Mouse (Mus musculus) spleen, adult 2 months (tissue): ENCODE results near the gene Pamr1. TPM values are rescaled to one million over a fixed set of nuclear protein-coding genes. Genes with fewer than 3 reads are reported as not detected.

Experiments
- DNase-seq, 2 experiments: peaks; one replicate each; pipeline versions ENCODE4 v3.0.0 to v3.0.0-alpha.2; 2012 to 2021; ENCODE audit warnings: low spot score in 2 of 2, low read depth in 1 of 2
- H3K27ac ChIP-seq: fragments of 200-500 bp; 2 replicates; pipeline ENCODE4 v1.5.1; 2012; ENCODE audit warnings: low read length, inconsistent platforms; ENCODE audit not compliant: insufficient read depth
- H3K27me3 ChIP-seq: fragments of 200-500 bp; 2 replicates; pipeline ENCODE4 v1.6.1; 2012; ENCODE audit warnings: mild to moderate bottlenecking, moderate library complexity, low read length, inconsistent platforms; ENCODE audit not compliant: control insufficient read depth, insufficient read depth
- H3K36me3 ChIP-seq: fragments of 200-500 bp; 2 replicates; pipeline ENCODE4 v1.6.1; 2012; ENCODE audit warnings: mild to moderate bottlenecking, low read length, inconsistent platforms; ENCODE audit not compliant: control insufficient read depth, insufficient read depth
- H3K4me1 ChIP-seq: fragments of 200-500 bp; 2 replicates; pipeline ENCODE4 v1.6.1; 2011; ENCODE audit warnings: inconsistent platforms; ENCODE audit not compliant: control insufficient read depth, insufficient read depth, insufficient read length
- H3K4me3 ChIP-seq: fragments of 200-500 bp; 2 replicates; pipeline ENCODE4 v1.5.1; 2011; ENCODE audit warnings: mild to moderate bottlenecking, inconsistent platforms; ENCODE audit not compliant: insufficient read depth, insufficient read length; ENCODE audit errors: extremely low read depth
- CTCF ChIP-seq: fragments of 200-500 bp; IDR thresholded peaks from 2 replicates; pipeline ENCODE4 v1.5.1; 2011; ENCODE audit warnings: mild to moderate bottlenecking, inconsistent platforms; ENCODE audit not compliant: insufficient read depth, insufficient read length, insufficient replicate concordance; ENCODE audit errors: extremely low read depth
- POLR2A ChIP-seq: fragments of 200-500 bp; IDR thresholded peaks from 2 replicates; pipeline ENCODE4 v1.6.1; 2011; ENCODE audit warnings: low read depth, low read length, inconsistent platforms
- WGBS: fragments of 180-500 bp; shearing (Covaris S2); methylation state at CpG from one replicate; pipeline ENCODE4 v1.1.7; 2018; 5-methylcytosine and 5-hydroxymethylcytosine counted together
- polyA plus RNA-seq: library from polyadenylated mRNA; depleted of rRNA; stranded (reverse); fragments of >200 nt; gene quantifications from 2 replicates; pipeline ENCODE4 v1.2.3, GENCODE M21; 2012

The Pamr1 gene
- polyA plus RNA-seq, 1 experiment, result 0.48 TPM

- Histone ChIP-seq H3K27ac (no peak overlapping the region), H3K27me3 (peaks cover 14% of the 10 kb centered on the region), H3K4me3 (no peak overlapping the region), H3K36me3 (no peaks in the 10 kb centered on the region), H3K4me1 (peaks cover 5% of the 10 kb centered on the region; the same call in 1 of the 2 replicates)
- DNase-seq, result no peak
- TF ChIP-seq POLR2A (no peak), CTCF (no peak)
- WGBS, result 8% methylated on average over 10 of the region's 10 CpGs
Observed at GRCm38 (mm10) chr2:102659521-102659830, 109.7 kb downstream of the Pamr1 start.

- Histone ChIP-seq H3K4me3 (no peak overlapping the region), H3K27me3 (peaks cover 14% of the 10 kb centered on the region), H3K27ac (no peak overlapping the region), H3K4me1 (peaks cover 5% of the 10 kb centered on the region; the same call in 1 of the 2 replicates), H3K36me3 (no peaks in the 10 kb centered on the region)
- TF ChIP-seq POLR2A (no peak), CTCF (no peak)
- WGBS, result 51% methylated on average over 2 of the region's 2 CpGs
- DNase-seq, result no peak
Observed at GRCm38 (mm10) chr2:102661052-102661451, 111.2 kb downstream of the Pamr1 start.

DNA sequence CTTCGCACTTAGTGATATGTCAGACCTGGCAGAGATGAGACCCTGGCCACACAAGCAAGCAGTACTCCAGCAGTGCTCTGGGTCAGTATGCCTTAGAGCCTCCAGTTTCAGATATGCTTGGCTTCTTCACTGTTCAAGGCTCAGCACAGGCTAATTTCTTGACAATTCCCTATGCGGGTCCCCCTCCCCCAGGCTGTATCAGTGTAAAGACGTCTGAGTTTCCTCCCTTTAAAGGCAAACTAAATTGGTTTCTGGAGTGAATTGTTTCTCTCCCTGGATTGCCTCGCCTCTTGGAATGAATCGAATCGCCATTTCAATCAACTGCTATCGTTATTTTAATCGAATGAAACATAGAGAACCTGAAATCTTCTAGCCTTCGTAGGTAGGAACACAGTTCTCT is 113.1 kb downstream of the Pamr1 start:
- TF ChIP-seq POLR2A (no peak), CTCF (no peak)
- peaks cover 12% of the 10 kb centered on the region for H3K27me3 ChIP-seq
- no peak for DNase-seq
- H3K36me3 ChIP-seq, result no peaks in the 10 kb centered on the region
- no peak overlapping the region for H3K4me3 ChIP-seq
- 74% methylated on average over 9 of the region's 9 CpGs for WGBS
- H3K4me1 ChIP-seq, result peaks cover 5% of the 10 kb centered on the region; the same call in 1 of the 2 replicates
- H3K27ac ChIP-seq, result no peak overlapping the region

DNA sequence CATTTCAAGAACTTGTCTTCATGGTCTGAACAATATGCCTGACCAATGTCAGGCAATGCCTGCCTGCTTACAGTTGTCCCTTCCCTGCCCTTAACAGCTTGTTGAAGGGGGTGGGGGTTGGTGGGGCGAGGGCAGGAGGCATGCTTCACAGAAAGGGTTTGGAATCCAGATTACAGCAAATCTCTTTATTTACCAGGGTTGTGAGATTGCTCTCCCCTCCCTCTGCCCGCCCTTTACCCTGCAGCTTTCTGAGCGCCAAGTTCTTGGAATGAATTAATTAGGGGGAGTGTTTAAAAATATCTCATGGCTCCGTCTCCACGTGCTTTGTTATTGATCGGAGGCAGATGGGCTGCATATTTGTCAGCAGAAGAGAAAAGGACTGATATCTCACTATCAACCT is 113.5 kb downstream of the Pamr1 start:
- 71% methylated on average over 6 of the region's 6 CpGs for WGBS
- Histone ChIP-seq H3K4me1 (peaks cover 5% of the 10 kb centered on the region; the same call in 1 of the 2 replicates), H3K27me3 (peaks cover 12% of the 10 kb centered on the region), H3K27ac (no peak overlapping the region), H3K4me3 (no peak overlapping the region), H3K36me3 (no peaks in the 10 kb centered on the region)
- no peak for DNase-seq
- TF ChIP-seq CTCF, result no peak
- no peak for TF ChIP-seq POLR2A

DNA sequence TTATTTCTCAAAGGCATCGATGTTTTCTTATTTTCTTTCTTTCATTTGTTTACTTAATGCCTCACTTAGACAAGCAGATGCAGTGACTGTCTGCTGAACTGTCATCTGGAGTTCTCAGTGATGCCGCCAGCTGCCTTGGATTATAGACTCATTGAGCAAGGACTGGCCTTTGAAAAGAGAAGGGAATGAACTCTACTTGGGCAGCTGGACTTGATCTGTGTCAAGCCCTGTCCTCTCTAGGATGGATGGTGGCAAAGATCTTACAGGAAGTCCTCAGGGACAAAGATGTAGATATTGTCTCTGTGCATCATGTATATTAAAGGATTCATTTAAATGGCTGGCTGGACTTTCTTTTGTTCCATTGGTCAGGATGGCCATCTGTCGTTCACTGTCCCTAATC is 114.1 kb downstream of the Pamr1 start:
- 82% methylated on average over 3 of the region's 3 CpGs for WGBS
- no peak overlapping the region for H3K4me3 ChIP-seq
- peaks cover 9% of the 10 kb centered on the region for H3K27me3 ChIP-seq

DNA sequence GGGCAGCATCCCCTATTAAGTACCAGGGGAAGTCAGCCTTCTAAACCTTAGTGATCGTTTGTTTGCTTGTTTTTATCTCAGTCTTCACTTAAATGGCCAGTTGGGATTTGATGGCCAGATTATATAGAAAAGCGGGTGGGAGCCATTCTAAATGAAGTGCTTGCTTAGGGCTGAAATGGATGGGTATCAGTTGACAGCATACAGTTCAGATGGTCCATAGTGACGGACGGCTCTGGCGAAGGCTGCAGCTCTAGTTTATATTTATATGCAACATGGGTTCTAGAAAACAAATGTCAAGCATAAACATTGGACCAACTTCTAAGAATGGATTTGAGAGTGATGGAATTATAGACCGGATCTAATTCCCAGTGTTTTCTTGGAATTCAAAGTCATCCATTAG is 118.2 kb downstream of the Pamr1 start:
- no peaks in the 10 kb centered on the region for H3K36me3 ChIP-seq
- H3K27me3 ChIP-seq, result 0 out of 2 replicates have a peak, but pooled peaks cover 1% of the 10 kb centered on the region
- WGBS, result 82% methylated on average over 6 of the region's 6 CpGs
- no peak overlapping the region for H3K27ac ChIP-seq
- no peak overlapping the region for H3K4me3 ChIP-seq
- TF ChIP-seq POLR2A (no peak), CTCF (no peak)
- no peaks in the 10 kb centered on the region for H3K4me1 ChIP-seq
- DNase-seq, result no peak

More for the DNA sequence above, 114.1 kb downstream of the Pamr1 start:
- H3K27ac ChIP-seq, result no peak overlapping the region
- TF ChIP-seq CTCF (no peak), POLR2A (no peak)
- DNase-seq, result no peak
- no peaks in the 10 kb centered on the region for H3K36me3 ChIP-seq
- H3K4me1 ChIP-seq, result peaks cover 3% of the 10 kb centered on the region; the same call in 1 of the 2 replicates

- Histone ChIP-seq H3K27me3 (0 out of 2 replicates have a peak, but pooled peaks cover 1% of the 10 kb centered on the region), H3K36me3 (no peaks in the 10 kb centered on the region), H3K4me3 (no peak overlapping the region), H3K4me1 (no peaks in the 10 kb centered on the region), H3K27ac (no peak overlapping the region)
- WGBS, result 51% methylated on average over 6 of the region's 6 CpGs
- TF ChIP-seq CTCF, result no peak
- TF ChIP-seq POLR2A, result no peak
- DNase-seq, result no peak
Observed at GRCm38 (mm10) chr2:102669580-102669979, 119.8 kb downstream of the Pamr1 start.

DNA sequence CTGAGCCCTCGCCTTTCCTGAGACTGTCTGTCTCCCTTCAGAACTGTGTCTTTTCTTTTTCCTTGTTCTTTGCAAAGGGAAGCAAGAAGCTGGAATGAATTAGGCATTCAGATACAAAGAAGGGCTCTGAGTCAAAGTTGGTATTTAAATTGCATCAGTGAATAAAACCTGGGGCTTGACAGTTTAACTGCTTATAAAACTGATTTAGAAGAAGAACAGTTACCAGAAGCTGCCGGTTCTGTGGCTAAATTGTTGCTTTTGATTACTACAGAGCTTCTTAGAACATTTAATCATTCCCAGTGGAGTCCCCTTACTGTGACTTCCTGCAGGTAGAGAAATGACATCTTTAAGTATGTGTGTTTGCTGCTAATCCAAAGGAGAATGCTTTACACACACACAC is 124.8 kb downstream of the Pamr1 start:
- no peaks in the 10 kb centered on the region for H3K27me3 ChIP-seq
- DNase-seq, result no peak
- no peak overlapping the region for H3K4me3 ChIP-seq
- no peaks in the 10 kb centered on the region for H3K4me1 ChIP-seq
- WGBS, result 67% methylated on average over 2 of the region's 2 CpGs
- TF ChIP-seq POLR2A, result no peak
- no peak for TF ChIP-seq CTCF
- no peak overlapping the region for H3K27ac ChIP-seq
- H3K36me3 ChIP-seq, result no peaks in the 10 kb centered on the region
